Comparison of ENCODE assay signal across 28 mouse cellular contexts in the genomic region with DNA sequence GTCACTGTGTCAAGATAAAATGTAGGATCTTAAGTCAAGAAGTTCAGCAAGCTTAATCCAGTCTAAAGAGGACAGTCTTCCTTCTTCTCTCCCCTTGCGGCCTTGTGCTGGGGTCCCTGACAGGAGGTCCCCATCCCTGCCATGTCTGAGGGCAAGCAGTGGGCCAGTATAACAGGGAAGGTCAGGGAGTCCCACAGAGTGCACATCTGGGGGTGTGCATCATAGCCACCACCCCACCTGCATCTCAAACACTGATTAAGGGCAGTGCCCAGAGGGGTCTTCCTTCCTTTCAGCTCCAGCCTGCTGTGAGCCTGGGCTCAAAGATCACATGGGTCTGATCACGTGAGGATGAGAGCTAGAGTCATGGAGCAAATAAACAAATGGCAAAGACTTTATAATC. TPM values are rescaled to one million over a fixed set of nuclear protein-coding genes. Genes with fewer than 3 reads are reported as not detected.
"Had no signal": no experiment of that assay in that cellular context is flagged by ENCODE, and none has a peak within 500 bp of the region (broad histone marks: within the 10 kb centered on the region; RNA-seq: fewer than 3 reads in every experiment).

No protein-coding gene starts in this region.

- H3K9me3 ChIP-seq: midbrain, embryonic 10.5 days; neural tube, embryonic 13.5 days; neural tube, embryonic 15.5 days had no signal

- H3K9ac ChIP-seq: liver, embryonic 14.5 days; lung, embryonic 14.5 days; midbrain, embryonic 12.5 days; neural tube, embryonic 13.5 days; neural tube, embryonic 15.5 days had no signal

- H3K27me3 ChIP-seq: midbrain, embryonic 12.5 days; neural tube, embryonic 13.5 days; neural tube, embryonic 15.5 days had no signal

- H3K4me3 ChIP-seq: midbrain, embryonic 10.5 days; midbrain, embryonic 12.5 days; myocyte; neural tube, embryonic 13.5 days; neural tube, embryonic 15.5 days had no signal

- H3K4me1 ChIP-seq: midbrain, embryonic 10.5 days; midbrain, embryonic 12.5 days; neural tube, embryonic 13.5 days; neural tube, embryonic 15.5 days had no signal

- DNase-seq: lung, adult 18-20 months; lung, embryonic 14.5 days; lung, postnatal 10 days; midbrain, embryonic 14.5 days; retina, postnatal 1 day; right cerebral cortex, adult 18-20 months; right cerebral cortex, postnatal 25 days; right cerebral cortex, postnatal 4 days; spleen, adult 18-20 months; thymus, adult 18-20 months; thymus, postnatal 14 days; thymus, postnatal 36 days had no signal

- H3K27ac ChIP-seq: liver, embryonic 14.5 days; midbrain, embryonic 10.5 days; midbrain, embryonic 12.5 days; neural tube, embryonic 13.5 days; neural tube, embryonic 15.5 days had no signal

- H3K36me3 ChIP-seq: midbrain, embryonic 10.5 days; midbrain, embryonic 12.5 days; neural tube, embryonic 13.5 days; neural tube, embryonic 15.5 days had no signal

RNA-seq across cellular contexts. Expression of gene Prnd, which starts 11.0 kb away (rescaled TPM):
- total RNA-seq: megakaryocyte, adult 5-6 weeks; megakaryocyte-erythroid progenitor cell, adult 5-6 weeks had no signal
- polyA plus RNA-seq: myocyte had no signal

RNA-seq across cellular contexts. Expression of gene Prn, which starts 51.9 kb away (rescaled TPM):
- total RNA-seq: megakaryocyte, adult 5-6 weeks; megakaryocyte-erythroid progenitor cell, adult 5-6 weeks had no signal
- polyA plus RNA-seq: liver, embryonic 14.5 days; liver, embryonic 16.5 days; lung, embryonic 14.5 days; lung, embryonic 16.5 days; midbrain, embryonic 10.5 days; midbrain, embryonic 12.5 days; midbrain, embryonic 14.5 days; midbrain, embryonic 16.5 days; neural tube, embryonic 11.5 days; neural tube, embryonic 13.5 days; neural tube, embryonic 15.5 days; small intestine, adult 2 months; stomach, embryonic 14.5 days; stomach, embryonic 16.5 days; thymus, postnatal 0 days had no signal
